In the genomic region with DNA sequence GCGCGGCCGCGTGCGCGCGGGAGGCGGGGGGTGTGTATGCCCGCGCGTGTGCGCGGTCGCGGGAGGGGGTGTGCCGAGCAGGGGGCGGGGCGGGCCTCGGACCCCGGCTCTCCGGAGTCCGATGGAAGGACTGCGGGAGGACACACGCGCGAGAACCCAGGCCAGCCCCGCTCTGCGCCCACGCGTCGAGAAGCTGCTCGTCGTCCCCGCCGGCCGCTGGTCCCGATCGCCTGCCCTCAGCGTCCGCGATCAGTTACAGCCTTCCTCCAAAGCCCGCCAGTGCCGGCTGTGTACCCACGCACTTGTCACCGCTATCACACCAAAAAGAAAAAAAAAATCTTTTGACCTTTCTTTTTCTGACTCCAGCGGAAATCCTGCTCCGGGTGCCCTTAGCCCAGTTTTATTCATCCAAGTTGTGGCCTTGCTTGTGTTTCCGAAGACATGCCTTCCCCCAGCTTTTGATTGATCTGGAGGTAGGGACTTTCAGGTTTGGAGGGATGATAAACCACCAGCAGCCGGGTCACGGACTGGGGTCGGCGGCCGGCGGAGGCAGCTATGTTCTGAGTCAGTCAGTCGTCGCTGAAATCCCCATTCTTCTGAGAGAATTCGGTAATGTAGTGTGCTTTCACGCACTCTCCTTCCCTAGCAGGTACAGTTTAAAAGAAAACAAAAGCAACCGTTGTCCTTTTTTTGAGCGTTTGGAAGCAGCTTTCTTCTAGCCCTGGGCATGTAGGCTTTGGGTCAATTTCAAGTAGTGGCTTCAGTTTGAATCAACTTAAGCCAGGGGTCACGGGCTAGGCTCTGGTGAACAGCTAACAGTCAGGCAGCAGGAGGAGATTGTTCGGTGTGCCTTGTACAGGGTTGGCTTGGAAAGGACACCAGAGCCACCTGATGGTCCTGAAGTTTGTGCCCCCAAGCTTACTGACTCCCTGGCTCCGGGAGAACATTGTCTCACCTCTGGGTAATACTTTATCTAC, we compare ENCODE assay signal across 8 mouse cellular contexts. TPM values are rescaled to one million over a fixed set of nuclear protein-coding genes. Genes with fewer than 3 reads are reported as not detected.
DNase-seq lines count a peak whose midpoint lies in the region; ATAC-seq and TF ChIP-seq lines count a peak whose summit lies in the region.

No protein-coding gene starts in this region.

- 2% methylated on average over 40 of the region's 63 CpGs for WGBS in kidney, embryonic 14.5 days
- 2% methylated on average over 63 of the region's 63 CpGs for WGBS in embryonic facial prominence, embryonic 10.5 days
- 1% methylated on average over 62 of the region's 63 CpGs for WGBS in hindbrain, embryonic 14.5 days
- 6% methylated on average over 36 of the region's 63 CpGs for WGBS in lung, postnatal 0 days
- 3% methylated on average over 63 of the region's 63 CpGs for WGBS in spleen, adult 2 months

- peaks cover 21% of the 10 kb centered on the region for H3K4me1 ChIP-seq in kidney, embryonic 14.5 days (ENCODE audit: control insufficient read depth, insufficient read depth, low read length)
- H3K4me1 ChIP-seq in ES-Bruce4 (ENCODE audit: control insufficient read depth, insufficient read depth, low read length) = no peaks in the 10 kb centered on the region
- H3K4me1 ChIP-seq in embryonic facial prominence, embryonic 10.5 days = peaks cover 31% of the 10 kb centered on the region
- peaks cover 36% of the 10 kb centered on the region for H3K4me1 ChIP-seq in hindbrain, embryonic 14.5 days (replicated peaks; ENCODE audit: control insufficient read depth, insufficient read depth, low read length)
- H3K4me1 ChIP-seq in lung, postnatal 0 days (ENCODE audit: insufficient read depth, low read depth, low read length) = 0 out of 2 replicates have a peak, but pooled peaks cover 3% of the 10 kb centered on the region
- peaks cover 10% of the 10 kb centered on the region; the same call in 1 of the 2 replicates for H3K4me1 ChIP-seq in spleen, adult 2 months (ENCODE audit: control insufficient read depth, insufficient read depth, insufficient read length)

- H3K27ac ChIP-seq in kidney, embryonic 14.5 days (ENCODE audit: low read depth, low read length) = peak overlapping the region; percentile 65; the same call in 1 of the 2 replicates
- H3K27ac ChIP-seq in ES-Bruce4 (ENCODE audit: insufficient read depth, low read length) = no peak overlapping the region
- peak overlapping the region; percentile 96 for H3K27ac ChIP-seq in embryonic facial prominence, embryonic 10.5 days (replicated peaks)
- H3K27ac ChIP-seq in hindbrain, embryonic 14.5 days = peak overlapping the region; percentile 71
- no peak overlapping the region for H3K27ac ChIP-seq in lung, postnatal 0 days (ENCODE audit: low read length)
- no peak overlapping the region for H3K27ac ChIP-seq in spleen, adult 2 months (ENCODE audit: insufficient read depth, low read length)

- peak overlapping the region; percentile 85 for H3K4me2 ChIP-seq in kidney, embryonic 14.5 days (replicated peaks; ENCODE audit: low read depth, low read length)
- peak overlapping the region; percentile 89 for H3K4me2 ChIP-seq in hindbrain, embryonic 14.5 days (replicated peaks)
- H3K4me2 ChIP-seq in lung, postnatal 0 days (replicated peaks; ENCODE audit: low read depth, low read length) = peak overlapping the region; percentile 99

- no peak for TF ChIP-seq EP300 in ES-Bruce4 (IDR thresholded peaks at IDR 0.05; ENCODE audit: insufficient read depth, low read depth, low read length)
- no peak for TF ChIP-seq EP300 in lung, postnatal 0 days (IDR thresholded peaks at IDR 0.05)

- no peak for DNase-seq in kidney, adult 18-20 months
- peak; percentile 41 for DNase-seq in embryonic facial prominence, embryonic 10.5 days (ENCODE audit: low spot score)
- DNase-seq in hindbrain, embryonic 14.5 days (ENCODE audit: low spot score) = no peak
- DNase-seq in lung, postnatal 0 days (ENCODE audit: low spot score) = peak; percentile 9
- DNase-seq in spleen, adult 2 months (ENCODE audit: low read depth in 1 of 2, low spot score in 2 of 2) = no peak
- no peak for DNase-seq in cerebellum, postnatal 4 days (ENCODE audit: low spot score in 2 of 2)

- H3K27me3 ChIP-seq in kidney, embryonic 14.5 days (ENCODE audit: control insufficient read depth, insufficient read depth, low read length) = no peaks in the 10 kb centered on the region
- H3K27me3 ChIP-seq in ES-Bruce4 (ENCODE audit: control insufficient read depth, insufficient read depth, low read length, poor library complexity, severe bottlenecking) = no peaks in the 10 kb centered on the region
- 0 out of 2 replicates have a peak, but pooled peaks cover 3% of the 10 kb centered on the region for H3K27me3 ChIP-seq in embryonic facial prominence, embryonic 10.5 days (replicated peaks; ENCODE audit: low read depth, poor library complexity, severe bottlenecking)
- no peaks in the 10 kb centered on the region for H3K27me3 ChIP-seq in hindbrain, embryonic 14.5 days (ENCODE audit: control insufficient read depth, insufficient read depth, low read length)
- H3K27me3 ChIP-seq in lung, postnatal 0 days (replicated peaks; ENCODE audit: insufficient read depth, low read length) = no peaks in the 10 kb centered on the region
- H3K27me3 ChIP-seq in spleen, adult 2 months (ENCODE audit: control insufficient read depth, insufficient read depth, low read length) = no peaks in the 10 kb centered on the region

- H3K4me3 ChIP-seq in kidney, embryonic 14.5 days (ENCODE audit: low read length) = peak overlapping the region; percentile 90
- H3K4me3 ChIP-seq in ES-Bruce4 (ENCODE audit: low read depth, low read length) = peak overlapping the region; percentile 82
- H3K4me3 ChIP-seq in embryonic facial prominence, embryonic 10.5 days = peak overlapping the region; percentile 91
- H3K4me3 ChIP-seq in hindbrain, embryonic 14.5 days (replicated peaks; ENCODE audit: low read length) = peak overlapping the region; percentile 93
- H3K4me3 ChIP-seq in lung, postnatal 0 days (ENCODE audit: low read depth, low read length) = peak overlapping the region; percentile 86
- peak overlapping the region; percentile 97 for H3K4me3 ChIP-seq in spleen, adult 2 months (ENCODE audit: extremely low read depth, insufficient read depth, insufficient read length)

- no peak for TF ChIP-seq CTCF in ES-Bruce4 (IDR thresholded peaks at IDR 0.05; ENCODE audit: low read depth, low read length)
- no peak for TF ChIP-seq CTCF in lung, postnatal 0 days (IDR thresholded peaks at IDR 0.05)
- TF ChIP-seq CTCF in spleen, adult 2 months (IDR thresholded peaks at IDR 0.05; ENCODE audit: extremely low read depth, insufficient read depth, insufficient read length, insufficient replicate concordance) = no peak

- peak; percentile 37 for ATAC-seq in kidney, embryonic 14.5 days (ENCODE audit: low FRiP score, low TSS enrichment)
- no peak; the same call in 1 of the 2 replicates for ATAC-seq in hindbrain, embryonic 14.5 days (ENCODE audit: low FRiP score)
- peak; percentile 14 for ATAC-seq in lung, postnatal 0 days

- H3K9ac ChIP-seq in kidney, embryonic 14.5 days (ENCODE audit: low read depth, low read length) = peak overlapping the region; percentile 89
- H3K9ac ChIP-seq in ES-Bruce4 (ENCODE audit: low read depth, poor library complexity, severe bottlenecking) = peak overlapping the region; percentile 94
- peak overlapping the region; percentile 91 for H3K9ac ChIP-seq in hindbrain, embryonic 14.5 days
- H3K9ac ChIP-seq in lung, postnatal 0 days (replicated peaks; ENCODE audit: low read depth) = peak overlapping the region; percentile 54

- peaks cover 25% of the 10 kb centered on the region; the same call in 1 of the 2 replicates for H3K36me3 ChIP-seq in kidney, embryonic 14.5 days (ENCODE audit: control insufficient read depth, insufficient read depth, low read length)
- H3K36me3 ChIP-seq in ES-Bruce4 (ENCODE audit: control insufficient read depth, insufficient read depth, low read length, poor library complexity, severe bottlenecking) = peaks cover 5% of the 10 kb centered on the region; the same call in 1 of the 2 replicates
- H3K36me3 ChIP-seq in embryonic facial prominence, embryonic 10.5 days (replicated peaks) = peaks cover 43% of the 10 kb centered on the region
- peaks cover 31% of the 10 kb centered on the region for H3K36me3 ChIP-seq in hindbrain, embryonic 14.5 days (replicated peaks; ENCODE audit: control insufficient read depth, insufficient read depth)
- no peaks in the 10 kb centered on the region for H3K36me3 ChIP-seq in lung, postnatal 0 days (ENCODE audit: insufficient read depth, low read length)
- H3K36me3 ChIP-seq in spleen, adult 2 months (ENCODE audit: control insufficient read depth, insufficient read depth, low read length) = no peaks in the 10 kb centered on the region

- peaks cover 5% of the 10 kb centered on the region for H3K9me3 ChIP-seq in kidney, embryonic 14.5 days (ENCODE audit: control insufficient read depth, low read length)
- H3K9me3 ChIP-seq in ES-Bruce4 (replicated peaks; ENCODE audit: control insufficient read depth, insufficient read depth, low read length, poor library complexity, severe bottlenecking) = no peaks in the 10 kb centered on the region
- peaks cover 6% of the 10 kb centered on the region for H3K9me3 ChIP-seq in embryonic facial prominence, embryonic 10.5 days
- H3K9me3 ChIP-seq in hindbrain, embryonic 14.5 days (ENCODE audit: control insufficient read depth, low read length) = 0 out of 2 replicates have a peak, but pooled peaks cover under 1% of the 10 kb centered on the region
- H3K9me3 ChIP-seq in lung, postnatal 0 days (ENCODE audit: low read length) = no peaks in the 10 kb centered on the region; the same call in 1 of the 2 replicates

- no peak for TF ChIP-seq POLR2A in ES-Bruce4 (IDR thresholded peaks at IDR 0.05; ENCODE audit: insufficient read depth, low read length)
- TF ChIP-seq POLR2A in spleen, adult 2 months (IDR thresholded peaks at IDR 0.05; ENCODE audit: low read depth, low read length) = no peak

RNA-seq across cellular contexts. Expression of a gene that starts 0.8 kb away (rescaled TPM):
- 5.0 and 13.6 TPM in 2 replicates for polyA plus RNA-seq in kidney, embryonic 14.5 days (2014; fragmentation: Nextera tagmentation; extraction: Ambion mirVana)
- polyA plus RNA-seq in ES-Bruce4 (2011; ENCODE audit: insufficient read depth, insufficient read length, low read depth, missing spikeins) = 21.0 and 23.4 TPM in 2 replicates
- polyA plus RNA-seq in embryonic facial prominence, embryonic 10.5 days (2016; fragmentation: Nextera tagmentation; extraction: Ambion mirVana) = 11.6 and 12.7 TPM in 2 replicates
- polyA plus RNA-seq in hindbrain, embryonic 14.5 days (2014; fragmentation: Nextera tagmentation; extraction: Ambion mirVana) = 30.9 and 31.1 TPM in 2 replicates
- polyA plus RNA-seq in lung, postnatal 0 days (2015; fragmentation: Nextera tagmentation; extraction: Ambion mirVana) = 2.5 and 2.9 TPM in 2 replicates
- polyA plus RNA-seq in spleen, adult 2 months (2012; rRNA removed) = 0.58 and 0.74 TPM in 2 replicates

RNA-seq across cellular contexts. Expression of a gene that starts 0.8 kb away (rescaled TPM):
- polyA plus RNA-seq in kidney, embryonic 14.5 days (2014; fragmentation: Nextera tagmentation; extraction: Ambion mirVana) = 0.30 and 0.32 TPM in 2 replicates
- not detected in 2 replicates for polyA plus RNA-seq in ES-Bruce4 (2011; ENCODE audit: insufficient read depth, insufficient read length, low read depth, missing spikeins)
- 0.28 TPM in 1 of 2 replicates, not detected in the other for polyA plus RNA-seq in embryonic facial prominence, embryonic 10.5 days (2016; fragmentation: Nextera tagmentation; extraction: Ambion mirVana)
- 0.54 and 0.64 TPM in 2 replicates for polyA plus RNA-seq in hindbrain, embryonic 14.5 days (2014; fragmentation: Nextera tagmentation; extraction: Ambion mirVana)
- 0.11 TPM in 1 of 2 replicates, not detected in the other for polyA plus RNA-seq in lung, postnatal 0 days (2015; fragmentation: Nextera tagmentation; extraction: Ambion mirVana)
- polyA plus RNA-seq in spleen, adult 2 months (2012; rRNA removed) = 0.12 TPM in 1 of 2 replicates, not detected in the other

RNA-seq across cellular contexts. Expression of a gene that starts 0.9 kb away (rescaled TPM):
- polyA plus RNA-seq in kidney, embryonic 14.5 days (2014; fragmentation: Nextera tagmentation; extraction: Ambion mirVana) = 134 and 168 TPM in 2 replicates
- 64.2 and 67.0 TPM in 2 replicates for polyA plus RNA-seq in ES-Bruce4 (2011; ENCODE audit: insufficient read depth, insufficient read length, low read depth, missing spikeins)
- polyA plus RNA-seq in embryonic facial prominence, embryonic 10.5 days (2016; fragmentation: Nextera tagmentation; extraction: Ambion mirVana) = 127 and 129 TPM in 2 replicates
- polyA plus RNA-seq in hindbrain, embryonic 14.5 days (2014; fragmentation: Nextera tagmentation; extraction: Ambion mirVana) = 208 and 222 TPM in 2 replicates
- polyA plus RNA-seq in lung, postnatal 0 days (2015; fragmentation: Nextera tagmentation; extraction: Ambion mirVana) = 69.0 and 77.3 TPM in 2 replicates
- 6.7 and 8.5 TPM in 2 replicates for polyA plus RNA-seq in spleen, adult 2 months (2012; rRNA removed)

Comparison
In these comparisons a context has a peak if more than half of its experiments do, and no peak if none do; other contexts are left out.
1. H3K27ac ChIP-seq: peak in kidney, embryonic 14.5 days (single experiment), embryonic facial prominence, embryonic 10.5 days (single experiment) and hindbrain, embryonic 14.5 days (single experiment); none in ES-Bruce4 (single experiment), lung, postnatal 0 days (single experiment) and spleen, adult 2 months (single experiment).
2. DNase-seq: peak in embryonic facial prominence, embryonic 10.5 days (single experiment) and lung, postnatal 0 days (single experiment); none in kidney, adult 18-20 months (single experiment), hindbrain, embryonic 14.5 days (single experiment), spleen, adult 2 months (0 of 2) and cerebellum, postnatal 4 days (0 of 2).
3. Peak in every context shown above with its lines, with median percentiles within 50 percentile points of each other: H3K4me2 ChIP-seq, H3K4me3 ChIP-seq and H3K9ac ChIP-seq.